Mouse (Mus musculus) cerebellum, adult 11-12 months (tissue): ENCODE measurements around the gene Nt5e.
"Not testable (repeated sequence)": the region's sequence is repeated elsewhere in the genome, so short reads cannot be mapped to it uniquely, and the experiment has no call there.

Experiments used
- DNase-seq: peaks from one replicate; pipeline ENCODE4 v3.0.0; 2022

Gene Nt5e

GRCm38 (mm10) chr9:88326930-88327901 is at the start of gene Nt5e:
Nt5e (plus strand) TSS chr9:88327197.
- DNase-seq = peak; percentile 75

GRCm38 (mm10) chr9:88277588-88277987 is 49.4 kb upstream of the Nt5e start:
- DNase-seq = no peak

- DNase-seq = no peak
Observed at GRCm38 (mm10) chr9:88279728-88280127, 47.3 kb upstream of the Nt5e start.

DNA sequence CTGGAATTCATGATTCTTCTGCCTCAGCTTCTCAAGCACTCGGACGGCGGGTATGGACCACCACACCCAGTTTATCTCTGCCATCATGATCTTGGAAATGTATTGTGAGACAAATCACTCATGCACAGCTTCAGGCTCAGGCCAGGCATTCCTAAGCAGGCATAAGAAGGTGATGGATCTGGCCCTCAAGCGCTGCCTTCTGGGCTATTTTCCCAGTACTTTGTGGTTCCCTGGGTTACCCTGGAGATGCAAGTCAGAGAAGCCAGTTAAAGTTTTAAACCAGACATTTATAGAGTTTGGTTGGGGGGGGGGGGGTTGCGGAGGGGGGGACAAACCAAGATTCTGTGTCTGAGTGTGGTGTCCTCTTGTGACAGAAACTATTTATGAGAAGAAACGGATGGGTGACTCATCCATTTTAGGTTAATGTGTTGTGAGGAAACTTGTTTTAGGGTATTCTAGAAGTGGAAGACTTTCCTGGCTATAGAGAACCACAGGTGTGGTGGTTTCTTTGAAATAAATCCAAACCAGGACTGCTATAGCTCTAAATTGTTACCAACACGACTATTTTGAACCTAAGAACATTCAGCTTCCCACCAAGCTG is 37.3 kb upstream of the Nt5e start:
- no peak for DNase-seq

DNA sequence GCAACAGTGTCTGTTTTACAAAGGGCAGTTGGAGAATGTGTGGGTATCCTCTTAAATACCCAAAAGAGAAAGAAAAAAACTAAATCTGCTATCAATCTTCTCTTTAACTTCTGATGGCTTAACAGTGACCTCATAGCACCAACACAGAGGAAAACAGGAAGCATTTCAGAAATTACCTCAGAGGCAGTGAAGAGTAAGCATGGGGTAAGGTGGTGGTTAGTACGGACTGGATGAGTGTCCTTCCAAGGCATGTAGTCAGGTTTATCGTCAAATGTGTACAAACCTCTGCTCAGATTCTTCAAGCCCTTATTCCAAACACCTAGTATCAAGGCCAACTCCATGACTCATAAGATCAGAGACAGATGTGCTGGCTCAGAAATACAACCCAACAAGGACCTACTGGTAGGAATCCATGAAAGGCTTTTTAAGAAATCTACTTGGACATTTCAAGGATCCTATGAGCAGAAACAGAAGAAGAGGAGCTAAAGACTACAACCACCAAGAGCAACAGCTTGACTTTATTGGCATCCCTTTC is 34.1 kb upstream of the Nt5e start:
- no peak for DNase-seq

GRCm38 (mm10) chr9:88295798-88296197 is 31.2 kb upstream of the Nt5e start:
- no peak for DNase-seq

DNA sequence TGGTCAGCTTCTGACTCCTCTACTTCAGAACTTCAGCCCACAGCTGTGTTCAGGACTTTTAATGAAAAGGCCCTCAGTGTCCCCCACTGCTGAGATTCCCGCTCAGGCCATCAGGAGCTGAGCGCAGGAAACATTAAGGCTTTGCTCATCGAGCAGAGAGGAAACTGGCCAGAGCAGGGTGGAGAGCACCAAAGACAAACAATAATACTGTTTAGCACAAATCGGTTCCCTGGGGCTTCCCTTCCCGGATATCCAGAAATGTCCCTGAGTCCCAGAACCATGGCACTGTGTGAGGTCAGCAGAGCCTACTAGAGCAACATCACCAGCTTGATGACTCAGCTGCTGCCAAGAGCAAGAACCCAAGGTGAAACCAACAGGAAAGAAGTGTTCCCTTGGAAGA is 30.7 kb upstream of the Nt5e start:
- DNase-seq = no peak

- not testable (repeated sequence) for DNase-seq
Observed at GRCm38 (mm10) chr9:88297244-88297643, 29.8 kb upstream of the Nt5e start.

- DNase-seq = no peak
Observed at GRCm38 (mm10) chr9:88297871-88298658, 28.9 kb upstream of the Nt5e start.

GRCm38 (mm10) chr9:88307019-88307618 is 19.9 kb upstream of the Nt5e start:
- DNase-seq = no peak

DNA sequence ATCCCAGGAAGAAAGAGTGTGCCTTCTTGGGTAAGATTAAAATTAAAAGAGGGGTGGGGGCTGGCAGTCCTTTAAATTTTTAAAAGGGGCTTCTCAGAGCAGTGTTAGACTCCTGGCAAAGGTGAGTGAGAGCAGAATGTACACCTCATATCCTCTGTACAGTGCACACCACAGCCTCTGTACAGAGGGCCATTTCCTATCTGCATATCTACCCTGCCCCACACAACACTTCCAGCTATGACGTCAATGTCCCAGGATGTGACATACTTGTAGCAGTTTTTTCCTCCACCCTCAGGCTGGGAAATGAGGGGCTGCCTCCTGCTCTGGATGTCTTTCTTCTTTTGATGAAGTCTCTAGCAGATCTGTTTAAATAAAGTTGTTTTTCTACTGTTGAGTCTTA is 17.9 kb upstream of the Nt5e start:
- no peak for DNase-seq

GRCm38 (mm10) chr9:88319226-88319625 is 7.8 kb upstream of the Nt5e start:
- DNase-seq = no peak

DNA sequence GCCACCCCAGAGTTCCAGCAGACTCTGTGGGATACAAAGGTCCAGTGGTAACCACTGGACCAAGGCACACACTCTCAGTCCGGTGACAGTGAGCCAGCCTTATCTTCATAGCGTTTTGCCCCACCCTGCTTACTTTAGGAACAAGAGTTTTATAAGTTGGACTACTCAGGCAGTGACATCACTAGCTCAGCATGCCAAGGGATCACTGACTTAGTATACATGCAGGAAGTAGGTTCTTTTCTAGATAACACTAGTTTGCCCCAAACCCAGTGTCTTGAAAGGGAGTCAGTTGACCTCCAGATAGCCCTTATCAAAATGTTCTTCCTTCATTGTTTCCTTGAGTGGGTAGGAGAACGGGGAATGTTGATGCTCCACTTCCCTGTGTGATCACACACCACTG is 2.4 kb upstream of the Nt5e start:
- DNase-seq = no peak

DNA sequence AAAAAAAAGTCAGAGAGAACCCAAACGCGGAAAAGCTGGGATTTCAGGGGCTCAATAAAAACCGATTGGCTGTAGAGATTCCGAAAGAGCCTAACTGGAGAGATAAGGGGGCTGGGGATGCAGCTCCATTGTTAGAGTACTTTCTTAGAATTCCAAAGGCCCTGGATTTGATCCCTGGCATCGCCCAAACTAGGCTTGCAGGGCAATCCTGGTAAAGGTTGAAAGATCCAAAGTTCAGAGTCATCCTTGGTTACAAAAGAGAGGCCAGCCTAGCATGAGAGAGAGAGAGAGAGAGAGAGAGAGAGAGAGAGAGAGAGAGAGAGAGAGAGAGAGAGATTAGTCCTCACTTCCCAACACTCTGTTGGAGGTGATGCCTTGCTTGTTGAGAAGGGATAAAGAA is 1.7 kb downstream of the Nt5e start:
- no peak for DNase-seq

- no peak for DNase-seq
Observed at GRCm38 (mm10) chr9:88329166-88329748, 2.3 kb downstream of the Nt5e start.

DNA sequence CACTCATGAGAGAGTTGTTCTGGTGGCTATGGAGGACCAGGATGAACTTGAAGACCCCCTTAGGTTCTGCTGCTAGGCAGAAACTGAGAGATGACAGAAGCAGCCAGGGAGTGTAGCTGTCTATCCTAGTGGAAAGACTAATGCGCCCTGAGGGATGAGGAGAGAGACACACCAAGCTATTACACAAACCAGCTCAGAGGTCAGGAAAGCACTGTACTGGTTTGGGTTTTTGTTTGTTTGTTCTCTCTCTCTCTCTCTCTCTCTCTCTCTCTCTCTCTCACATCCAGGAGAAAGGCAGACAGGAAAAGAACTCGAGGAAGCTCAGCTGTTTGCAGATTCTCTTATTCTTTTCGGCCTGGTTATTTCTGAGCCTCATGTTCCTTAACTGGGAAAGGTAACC is 3.3 kb downstream of the Nt5e start:
- DNase-seq = no peak

DNA sequence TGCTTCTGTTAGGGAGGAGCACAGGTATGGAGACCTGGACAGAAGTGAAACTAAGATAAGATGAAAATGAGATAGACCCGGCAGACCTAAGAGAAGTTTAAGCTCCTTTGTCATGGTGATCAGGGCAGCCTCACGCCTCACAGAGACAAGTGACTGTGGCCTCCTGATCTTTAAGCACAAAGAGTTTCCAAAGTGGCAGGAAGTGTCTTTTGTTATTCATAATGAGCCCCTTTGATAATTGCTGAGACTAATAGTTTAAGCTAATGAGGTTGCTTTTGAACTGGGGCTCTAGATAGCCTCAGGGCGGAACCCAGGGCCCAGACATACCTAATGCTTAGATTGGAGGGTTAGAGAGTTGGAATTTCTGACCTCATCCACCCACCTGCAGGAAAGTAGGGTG is 5.5 kb downstream of the Nt5e start:
- no peak for DNase-seq

GRCm38 (mm10) chr9:88335839-88336238 is 8.8 kb downstream of the Nt5e start:
- DNase-seq = no peak

GRCm38 (mm10) chr9:88340819-88341218 is 13.8 kb downstream of the Nt5e start:
- no peak for DNase-seq

DNA sequence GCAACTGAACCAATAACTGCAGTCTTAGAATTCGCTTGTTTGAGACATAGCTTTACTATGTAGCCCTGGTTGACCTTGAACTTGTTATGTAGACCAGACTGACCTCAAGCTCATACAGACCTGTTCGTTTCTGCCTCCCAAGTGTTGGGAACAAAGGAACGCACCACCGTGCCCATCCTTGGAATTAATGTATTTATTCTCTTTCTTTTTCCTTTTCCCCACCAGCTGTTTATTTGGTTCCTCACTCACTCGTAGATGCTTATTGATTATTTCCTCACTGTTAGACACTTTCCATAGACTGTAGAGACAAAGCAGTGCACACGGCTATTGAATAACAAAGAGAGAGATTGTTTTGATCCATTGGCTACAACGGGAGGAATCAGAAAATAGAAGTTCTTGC is 15.2 kb downstream of the Nt5e start:
- DNase-seq = no peak

GRCm38 (mm10) chr9:88342701-88343100 is 15.7 kb downstream of the Nt5e start:
- no peak for DNase-seq

DNA sequence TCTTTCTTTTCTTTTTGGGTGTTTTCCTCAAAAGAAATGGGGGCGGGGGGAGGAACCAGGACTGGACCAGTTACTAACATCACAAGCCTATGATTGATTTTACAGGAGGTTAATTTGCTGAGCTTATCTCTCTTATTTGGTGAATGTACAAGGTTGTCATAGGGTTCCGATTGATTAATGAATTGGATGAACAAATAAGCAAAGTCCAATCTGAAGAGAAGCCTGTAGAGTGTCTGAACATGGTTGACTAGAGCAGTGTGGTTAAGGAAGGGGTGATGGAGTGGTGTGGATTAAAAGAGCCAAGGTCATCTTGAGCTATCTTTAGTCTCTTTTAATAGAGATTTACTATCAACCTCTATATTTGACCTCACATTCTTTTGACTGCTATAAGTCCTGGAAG is 17.4 kb downstream of the Nt5e start:
- no peak for DNase-seq
